Mouse (Mus musculus) duodenum, adult 2 months (tissue): ENCODE results near the gene Car1. TPM values are rescaled to one million over a fixed set of nuclear protein-coding genes. Genes with fewer than 3 reads are reported as not detected.

ENCODE experiments used
- polyA plus RNA-seq: library from polyadenylated mRNA; depleted of rRNA; stranded (reverse); fragments of >200 nt; gene quantifications from 2 replicates; pipeline ENCODE4 v1.2.3, GENCODE M21; 2012; ENCODE audit warnings: low replicate concordance; rRNA removed

The Car1 gene
- polyA plus RNA-seq, result not detected in 2 replicates

DNA sequence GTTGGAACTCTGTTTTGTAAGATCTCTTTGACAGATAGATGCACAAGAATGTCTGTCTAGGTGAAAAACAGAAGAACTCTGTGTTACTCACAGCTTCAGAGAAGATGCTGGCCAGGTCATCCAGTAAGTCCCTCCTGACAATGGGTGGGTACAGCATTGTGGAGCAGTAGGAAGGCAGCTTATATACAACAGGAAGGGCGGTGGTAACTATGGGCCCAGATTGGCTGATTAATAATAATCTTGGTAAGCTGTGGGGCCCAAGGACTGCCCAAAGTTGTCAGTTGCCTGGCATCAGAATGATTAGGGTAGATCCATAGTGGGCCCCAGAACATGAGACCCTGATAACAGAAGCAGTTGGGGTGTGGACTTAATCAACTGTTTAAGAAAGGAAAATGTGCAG is at the start of gene Car1:
Gene Car1 (minus strand): TSS at position 158 of the 400 bp plus-strand sequence.

Other genes with a start within 250 kb of the Car1 start
- gene 1810022K09Rik, start 197.1 kb downstream of the Car1 start, polyA plus RNA-seq, result 0.82 and 1.8 TPM in 2 replicates
- 5.3 and 6.0 TPM in 2 replicates for gene Car13, start 166.6 kb downstream of the Car1 start, polyA plus RNA-seq
- 6.2 and 75.9 TPM in 2 replicates for gene Car3, start 55.1 kb upstream of the Car1 start, polyA plus RNA-seq
- 87.9 and 752 TPM in 2 replicates for gene Car2, start 77.9 kb upstream of the Car1 start, polyA plus RNA-seq